Mouse (Mus musculus): Measurements from ENCODE around the gene Anp32b.

DNA sequence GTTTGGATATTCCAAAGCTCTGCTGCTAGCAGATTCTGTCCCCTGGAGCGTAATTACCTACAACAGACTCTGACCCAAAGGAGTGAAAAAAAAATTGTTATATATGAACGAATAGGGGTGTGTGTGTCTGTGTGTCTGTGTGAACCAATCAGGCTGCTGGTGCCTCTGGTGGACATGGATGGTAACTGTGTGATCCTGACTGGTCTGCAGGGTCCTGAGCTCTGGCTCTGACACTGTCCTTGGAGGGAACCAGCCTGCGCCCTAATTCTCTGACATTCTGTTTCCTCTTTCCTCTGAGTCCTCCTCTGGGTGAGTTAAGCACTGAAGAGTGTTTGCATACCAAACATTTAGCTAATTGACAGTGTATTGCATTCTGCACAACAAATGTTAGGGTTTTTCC lies 33.2 kb upstream of the Anp32b start:
- no peak for TF ChIP-seq TAL1 (IDR thresholded peaks at IDR 0.05; ENCODE audit: low read length)
- TF ChIP-seq GATA1 (IDR thresholded peaks at IDR 0.05; ENCODE audit: low read length): no peak
